Mouse (Mus musculus): ENCODE measurements around the gene Slc12a4.

DNA sequence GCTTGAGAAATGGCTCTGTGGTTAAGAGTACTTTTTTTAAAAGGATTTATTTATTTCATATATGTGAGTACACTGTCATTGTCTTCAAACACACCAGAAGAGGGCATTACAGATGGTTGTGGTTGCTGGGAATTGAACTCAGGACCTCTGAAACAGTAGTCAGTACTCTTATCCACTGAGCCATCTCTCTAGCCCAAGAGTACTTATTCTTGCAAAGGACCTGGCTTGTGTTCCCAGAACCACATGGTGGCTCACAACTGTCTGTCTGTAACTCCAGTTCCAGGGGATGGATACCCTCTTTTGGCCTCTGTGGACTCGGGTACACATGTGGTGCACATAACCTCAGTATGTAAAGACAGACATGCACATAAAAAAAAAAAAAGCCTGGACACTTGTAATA lies 3.5 kb upstream of the Slc12a4 start:
- TF ChIP-seq POLR2A (IDR thresholded peaks at IDR 0.05; ENCODE audit: extremely low read depth, insufficient read depth, low read length) = no peak
- TF ChIP-seq CTCF (IDR thresholded peaks at IDR 0.05; ENCODE audit: low read depth, low read length) = no peak
